Mouse (Mus musculus) embryonic facial prominence, embryonic 10.5 days (tissue): ENCODE data around the gene Pramef6. TPM values are rescaled to one million over a fixed set of nuclear protein-coding genes. Genes with fewer than 3 reads are reported as not detected.
"Not testable (repeated sequence)": the region's sequence is repeated elsewhere in the genome, so short reads cannot be mapped to it uniquely, and the experiment has no call there.

Source experiments
- DNase-seq: peaks from one replicate; pipeline ENCODE4 v3.0.0-alpha.2; 2017; ENCODE audit warnings: low spot score
- H3K27ac ChIP-seq: fragments of 300-500 bp; sonication (generic); replicated peaks from 2 replicates; pipeline ENCODE4 v1.5.1; 2016; ENCODE audit warnings: mild to moderate bottlenecking
- H3K27me3 ChIP-seq: fragments of 300-500 bp; sonication (generic); replicated peaks from 2 replicates; pipeline ENCODE4 v1.6.1; 2016; ENCODE audit warnings: low read depth, mild to moderate bottlenecking; ENCODE audit not compliant: poor library complexity, severe bottlenecking
- H3K36me3 ChIP-seq: fragments of 300-500 bp; sonication (generic); replicated peaks from 2 replicates; pipeline ENCODE4 v1.6.1; 2016; ENCODE audit warnings: mild to moderate bottlenecking, moderate library complexity
- H3K4me1 ChIP-seq: fragments of 300-500 bp; sonication (generic); 2 replicates; pipeline ENCODE4 v1.6.1; 2016
- H3K4me3 ChIP-seq: fragments of 300-500 bp; sonication (generic); 2 replicates; pipeline ENCODE4 v1.5.1; 2016; ENCODE audit warnings: mild to moderate bottlenecking, moderate library complexity
- H3K9me3 ChIP-seq: fragments of 300-500 bp; sonication (generic); 2 replicates; pipeline ENCODE4 v1.6.1; 2016; ENCODE audit warnings: mild to moderate bottlenecking
- WGBS: fragments of 180-500 bp; shearing (Covaris S2); methylation state at CpG from one replicate; pipeline ENCODE4 v1.1.7; 2016; 5-methylcytosine and 5-hydroxymethylcytosine counted together
- polyA plus RNA-seq: library from polyadenylated mRNA; unstranded; fragments of >200 nt; fragmentation: Nextera tagmentation; extraction: Ambion mirVana; gene quantifications from 2 replicates; pipeline ENCODE4 v1.2.1, GENCODE M21; 2016

Gene Pramef6
- not detected in 2 replicates for polyA plus RNA-seq

- peaks cover 32% of the 10 kb centered on the region for H3K9me3 ChIP-seq
- not testable (repeated sequence) for H3K27me3 ChIP-seq, H3K4me1 ChIP-seq, H3K36me3 ChIP-seq, DNase-seq, H3K27ac ChIP-seq, H3K4me3 ChIP-seq
- 86% methylated on average over 1 of the region's 1 CpGs for WGBS
Observed at GRCm38 (mm10) chr4:143900280-143900679, at the start of gene Pramef6. Gene Pramef6 (minus strand): TSS chr4:143900380.

- H3K4me1 ChIP-seq, H3K4me3 ChIP-seq, H3K27ac ChIP-seq, H3K36me3 ChIP-seq, H3K27me3 ChIP-seq, DNase-seq: not testable (repeated sequence)
- WGBS: 90% methylated on average over 3 of the region's 3 CpGs
- peaks cover 45% of the 10 kb centered on the region for H3K9me3 ChIP-seq
Observed at GRCm38 (mm10) chr4:143894406-143894805, 5.8 kb downstream of the Pramef6 start.

- not testable (repeated sequence) for H3K4me3 ChIP-seq, H3K27ac ChIP-seq, H3K4me1 ChIP-seq, H3K36me3 ChIP-seq, H3K27me3 ChIP-seq, DNase-seq
- WGBS: 83% methylated on average over 1 of the region's 1 CpGs
- peaks cover 27% of the 10 kb centered on the region for H3K9me3 ChIP-seq
Observed at GRCm38 (mm10) chr4:143882371-143882770, 17.8 kb downstream of the Pramef6 start.

DNA sequence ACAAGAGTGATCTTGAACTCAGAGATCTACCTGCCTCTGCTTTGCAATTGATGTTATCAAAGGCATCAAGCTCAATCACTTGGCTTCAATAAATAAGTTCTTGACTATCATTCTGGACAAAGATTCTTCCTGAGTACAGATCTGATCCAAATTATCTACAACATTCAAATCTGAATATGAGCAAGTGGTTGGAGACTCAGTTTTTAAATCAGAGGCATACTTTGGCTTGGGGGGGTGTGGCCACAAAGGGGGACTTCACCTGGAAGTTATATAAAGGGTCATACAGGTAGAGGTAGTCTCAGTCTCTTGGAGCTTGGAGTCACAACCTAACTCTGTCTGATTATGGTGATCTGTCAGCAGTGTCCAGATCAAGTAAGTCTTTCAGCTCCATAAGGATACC is 54.0 kb downstream of the Pramef6 start, which contains the start of gene Gm13103:
Gene Gm13103 (plus strand): TSS at position 301 of the 400 bp plus-strand sequence.
- not testable (repeated sequence) for H3K4me1 ChIP-seq, H3K27me3 ChIP-seq
- peaks cover 39% of the 10 kb centered on the region for H3K9me3 ChIP-seq

More for the DNA sequence above, 54.0 kb downstream of the Pramef6 start, which contains the start of gene Gm13103:
- H3K4me3 ChIP-seq, H3K27ac ChIP-seq, DNase-seq, H3K36me3 ChIP-seq: not testable (repeated sequence)

Other genes starting within 250 kb of the Pramef6 start
- not detected in 2 replicates for gene Gm13088, start 243.1 kb downstream of the Pramef6 start, polyA plus RNA-seq
- gene Gm13089, start 197.7 kb downstream of the Pramef6 start, polyA plus RNA-seq: not detected in 2 replicates
- gene Gm13078, start 180.9 kb downstream of the Pramef6 start, polyA plus RNA-seq: not detected in 2 replicates
- gene Gm13023, start 111.0 kb downstream of the Pramef6 start, polyA plus RNA-seq: not detected in 2 replicates
- not detected in 2 replicates for gene Gm13084, start 84.3 kb downstream of the Pramef6 start, polyA plus RNA-seq
- gene Gm13103, start 53.9 kb downstream of the Pramef6 start, polyA plus RNA-seq: not detected in 2 replicates
- not detected in 2 replicates for gene Pramef25, start 50.6 kb upstream of the Pramef6 start, polyA plus RNA-seq
- gene Gm13101, start 66.6 kb upstream of the Pramef6 start, polyA plus RNA-seq: not detected in 2 replicates
- not detected in 2 replicates for gene Pramef17, start 94.0 kb upstream of the Pramef6 start, polyA plus RNA-seq
- not detected in 2 replicates for gene Pramel4, start 158.7 kb upstream of the Pramef6 start, polyA plus RNA-seq
- not detected in 2 replicates for gene Gm13102, start 206.1 kb upstream of the Pramef6 start, polyA plus RNA-seq